Mouse (Mus musculus): ENCODE results near the gene Dync1li1. TPM values are rescaled to one million over a fixed set of nuclear protein-coding genes. Genes with fewer than 3 reads are reported as not detected.

The Dync1li1 gene
- total and polyA plus RNA-seq, 3 experiments = 11.7 to 42.6 (median 42.1) TPM

- DNase-seq = no peak
These were observed 79.5 kb downstream of the Dync1li1 start for GRCm38 (mm10) chr9:114768066-114768465.

- DNase-seq = no peak
These were observed 81.6 kb downstream of the Dync1li1 start for GRCm38 (mm10) chr9:114770224-114770623.

GRCm38 (mm10) chr9:114771565-114771964 is 83.0 kb downstream of the Dync1li1 start:
- no peak for DNase-seq

Other genes starting within 250 kb of the Dync1li1 start
- gene Ccr4, start 183.9 kb upstream of the Dync1li1 start, total RNA-seq (2021) = not detected
- gene Ccr4, start 183.9 kb upstream of the Dync1li1 start, polyA plus RNA-seq (2012; rRNA removed) = not detected in 2 replicates
- under 1 TPM in 1 of 2 experiments, not detected in 1; 0.40 TPM for gene C130032M10Rik, start 173.1 kb upstream of the Dync1li1 start, total RNA-seq (2021)
- gene C130032M10Rik, start 173.1 kb upstream of the Dync1li1 start, polyA plus RNA-seq (2012; rRNA removed) = 0.75 TPM in 1 of 2 replicates, not detected in the other
- not detected for gene Trim71, start 124.4 kb upstream of the Dync1li1 start, total RNA-seq (2021)
- 0.01 TPM in 1 of 2 replicates, not detected in the other for gene Trim71, start 124.4 kb upstream of the Dync1li1 start, polyA plus RNA-seq (2012; rRNA removed)
- 10 to 100 TPM; 31.9 to 36.2 TPM for gene Cnot10, start 48.6 kb upstream of the Dync1li1 start, total RNA-seq (2021)
- gene Cnot10, start 48.6 kb upstream of the Dync1li1 start, polyA plus RNA-seq (2012; rRNA removed) = 13.8 and 16.8 TPM in 2 replicates
- 10 to 100 TPM; 67.0 to 92.3 TPM for gene Cmtm6, start 42.3 kb downstream of the Dync1li1 start, total RNA-seq (2021)
- gene Cmtm6, start 42.3 kb downstream of the Dync1li1 start, polyA plus RNA-seq (2012; rRNA removed) = 33.5 and 44.6 TPM in 2 replicates
- gene Cmtm7, start 93.1 kb downstream of the Dync1li1 start, total RNA-seq (2021) = 10 to 100 TPM; 27.8 to 41.3 TPM
- gene Cmtm7, start 93.1 kb downstream of the Dync1li1 start, polyA plus RNA-seq (2012; rRNA removed) = 187 and 230 TPM in 2 replicates
- 1 to 10 TPM; 4.9 to 7.3 TPM for gene Cmtm8, start 155.4 kb downstream of the Dync1li1 start, total RNA-seq (2021)
- gene Cmtm8, start 155.4 kb downstream of the Dync1li1 start, polyA plus RNA-seq (2012; rRNA removed) = 23.2 and 32.4 TPM in 2 replicates
- 10 to 100 TPM; 30.9 to 33.1 TPM for gene Gpd1l, start 245.2 kb downstream of the Dync1li1 start, total RNA-seq (2021)
- 10.8 and 12.4 TPM in 2 replicates for gene Gpd1l, start 245.2 kb downstream of the Dync1li1 start, polyA plus RNA-seq (2012; rRNA removed)